Mouse (Mus musculus) liver, embryonic 14.5 days (tissue): ENCODE data around the gene Ginm1. TPM values are rescaled to one million over a fixed set of nuclear protein-coding genes. Genes with fewer than 3 reads are reported as not detected.

ENCODE experiments used
- ATAC-seq: fragments of 200-750 bp; cut with Nextera tagmentation; 2 replicates; pipeline ENCODE4 v1.8.0; 2017; ENCODE audit warnings: moderate number of reproducible peaks, mild to moderate bottlenecking, moderate library complexity; ENCODE audit not compliant: insufficient read depth
- DNase-seq, 3 experiments: peaks; one replicate each; pipeline ENCODE4 v3.0.0-alpha.2; 2012 to 2013; ENCODE audit warnings: low read depth in 3 of 3, low spot score in 3 of 3
- H3K27ac ChIP-seq: fragments of 300-500 bp; sonication (generic); 2 replicates; pipeline ENCODE4 v1.5.1; 2014; ENCODE audit warnings: moderate library complexity, mild to moderate bottlenecking, control low read depth, inconsistent platforms
- H3K27me3 ChIP-seq: fragments of 300-500 bp; sonication (generic); 2 replicates; pipeline ENCODE4 v1.6.1; 2014; ENCODE audit warnings: mild to moderate bottlenecking, low read length, moderate library complexity; ENCODE audit not compliant: control insufficient read depth, insufficient read depth
- H3K36me3 ChIP-seq: fragments of 300-500 bp; sonication (generic); replicated peaks from 2 replicates; pipeline ENCODE4 v1.6.1; 2014; ENCODE audit warnings: low read depth; ENCODE audit not compliant: control insufficient read depth, insufficient read depth
- H3K4me1 ChIP-seq, 2 experiments: fragments of 200-500 bp in 1 of 2; fragments of 300-500 bp in 1 of 2; sonication (generic) in 1 of 2; replicated peaks; 2 replicates each; pipeline ENCODE4 v1.6.1; 2012 to 2014; ENCODE audit warnings: antibody characterized with exemption in 1 of 2, inconsistent platforms in 1 of 2, low read length in 1 of 2; ENCODE audit not compliant: control insufficient read depth in 2 of 2, insufficient read depth in 2 of 2
- H3K4me2 ChIP-seq: fragments of 300-500 bp; sonication (generic); 2 replicates; pipeline ENCODE4 v1.6.1; 2014; ENCODE audit warnings: low read depth, mild to moderate bottlenecking, control low read depth, moderate library complexity
- H3K4me3 ChIP-seq, 2 experiments: fragments of 200-500 bp in 1 of 2; fragments of 300-500 bp in 1 of 2; sonication (generic) in 1 of 2; 2 replicates each; pipeline ENCODE4 v1.5.1; 2012 to 2014; ENCODE audit warnings: low read depth in 2 of 2, low read length in 2 of 2, mild to moderate bottlenecking in 2 of 2, control low read depth in 1 of 2, inconsistent platforms in 1 of 2, moderate library complexity in 1 of 2; ENCODE audit not compliant: insufficient read depth in 1 of 2
- H3K9ac ChIP-seq: fragments of 300-500 bp; sonication (generic); replicated peaks from 2 replicates; pipeline ENCODE4 v1.6.1; 2014; ENCODE audit warnings: mild to moderate bottlenecking, control low read depth, moderate library complexity
- H3K9me3 ChIP-seq: fragments of 300-500 bp; sonication (generic); 2 replicates; pipeline ENCODE4 v1.6.1; 2016; ENCODE audit warnings: low read length, mixed read lengths; ENCODE audit not compliant: control insufficient read depth
- CTCF ChIP-seq: IDR thresholded peaks from 2 replicates; pipeline ENCODE4 v1.5.1; 2016; ENCODE audit warnings: antibody characterized with exemption, low read depth, control low read depth
- EP300 ChIP-seq: IDR thresholded peaks from 2 replicates; pipeline ENCODE4 v1.6.1; 2016; ENCODE audit warnings: antibody characterized with exemption, low read depth
- WGBS: fragments of 180-500 bp; shearing (Covaris S2); extraction: QIAGEN DNeasy Blood & Tissue Kit; methylation state at CpG from one replicate; pipeline ENCODE4 v1.1.7; 2014; ENCODE audit not compliant: insufficient replicate concordance; 5-methylcytosine and 5-hydroxymethylcytosine counted together
- polyA plus RNA-seq, 2 experiments: library from polyadenylated mRNA; depleted of rRNA in 1 of 2; stranded (reverse) in 1 of 2; unstranded in 1 of 2; fragments of >200 nt; fragmentation: Nextera tagmentation in 1 of 2; extraction: Ambion mirVana in 1 of 2; gene quantifications; 2 replicates each; pipeline versions ENCODE4 v1.2.1 to v1.2.3; 2012 to 2014

Gene Ginm1
- polyA plus RNA-seq, 2 experiments, result 12.3 to 26.9 TPM

GRCm38 (mm10) chr10:7779751-7780237, 12.8 kb downstream of the Ginm1 start:
- no peak overlapping the region for H3K27ac ChIP-seq
- WGBS, result 18% methylated on average over 7 of the region's 7 CpGs
- ATAC-seq, result no peak
- DNase-seq, result no peak
- H3K9me3 ChIP-seq, result no peaks in the 10 kb centered on the region
- H3K9ac ChIP-seq, result peak overlapping the region; percentile 96
- peaks cover 6 to 8% of the 10 kb centered on the region in 2 experiments; a peak in 3 of 4 replicates for H3K4me1 ChIP-seq
- TF ChIP-seq EP300 (no peak), CTCF (no peak)
- peak overlapping the region; percentile 87 to 100 for H3K4me3 ChIP-seq
- no peaks in the 10 kb centered on the region; the same call in 1 of the 2 replicates for H3K36me3 ChIP-seq
- no peaks in the 10 kb centered on the region for H3K27me3 ChIP-seq
- peak overlapping the region; percentile 90 for H3K4me2 ChIP-seq

- Histone ChIP-seq H3K27me3 (no peaks in the 10 kb centered on the region), H3K4me2 (no peak overlapping the region), H3K36me3 (no peaks in the 10 kb centered on the region; the same call in 1 of the 2 replicates), H3K4me3 (no peak overlapping the region), H3K27ac (no peak overlapping the region), H3K9ac (no peak overlapping the region), H3K9me3 (no peaks in the 10 kb centered on the region), H3K4me1 (peaks cover 6 to 8% of the 10 kb centered on the region in 2 experiments; a peak in 3 of 4 replicates)
- no peak for ATAC-seq
- DNase-seq, result no peak
- TF ChIP-seq CTCF, result no peak
- TF ChIP-seq EP300, result no peak
- 79% methylated on average over 3 of the region's 3 CpGs for WGBS
Observed at GRCm38 (mm10) chr10:7778361-7778760, 14.3 kb downstream of the Ginm1 start.

- Histone ChIP-seq H3K27ac (no peak overlapping the region), H3K9ac (no peak overlapping the region), H3K4me1 (peaks cover 4 to 6% of the 10 kb centered on the region in 2 experiments; a peak in 3 of 4 replicates), H3K4me3 (no peak overlapping the region), H3K36me3 (no peaks in the 10 kb centered on the region; the same call in none of the 2 replicates), H3K4me2 (no peak overlapping the region), H3K27me3 (no peaks in the 10 kb centered on the region), H3K9me3 (no peaks in the 10 kb centered on the region)
- 79% methylated on average over 8 of the region's 8 CpGs for WGBS
- TF ChIP-seq CTCF (no peak), EP300 (no peak)
- ATAC-seq, result no peak
- DNase-seq, result no peak
Observed at GRCm38 (mm10) chr10:7775421-7775820, 17.2 kb downstream of the Ginm1 start.

- Histone ChIP-seq H3K9me3 (no peaks in the 10 kb centered on the region), H3K4me3 (no peak overlapping the region), H3K4me1 (no peaks in the 10 kb centered on the region), H3K27me3 (no peaks in the 10 kb centered on the region), H3K36me3 (peaks cover 3% of the 10 kb centered on the region), H3K27ac (no peak overlapping the region), H3K4me2 (no peak overlapping the region), H3K9ac (no peak overlapping the region)
- TF ChIP-seq CTCF, result no peak
- TF ChIP-seq EP300, result no peak
- DNase-seq, result no peak
- no peak for ATAC-seq
- 88% methylated on average over 1 of the region's 1 CpGs for WGBS
Observed at GRCm38 (mm10) chr10:7772769-7773168, 19.9 kb downstream of the Ginm1 start.

- ATAC-seq (no peak), DNase-seq (no peak)
- H3K9me3 ChIP-seq, result no peaks in the 10 kb centered on the region
- no peak overlapping the region for H3K4me3 ChIP-seq
- TF ChIP-seq CTCF, result no peak
- TF ChIP-seq EP300, result no peak
- H3K27me3 ChIP-seq, result no peaks in the 10 kb centered on the region
- WGBS, result 81% methylated on average over 4 of the region's 4 CpGs
- H3K27ac ChIP-seq, result no peak overlapping the region
- peaks cover 3% of the 10 kb centered on the region for H3K36me3 ChIP-seq
- no peaks in the 10 kb centered on the region for H3K4me1 ChIP-seq
- H3K4me2 ChIP-seq, result no peak overlapping the region
- no peak overlapping the region for H3K9ac ChIP-seq
Observed at GRCm38 (mm10) chr10:7772346-7772745, 20.3 kb downstream of the Ginm1 start.
